ENCODE assay signal across 16 mouse cellular contexts in genomic region chr7:133400691-133401090, GRCm38 (mm10).
"Had no signal": no experiment of that assay in that cellular context is flagged by ENCODE, and none has a peak within 500 bp of the region (broad histone marks: within the 10 kb centered on the region; RNA-seq: fewer than 3 reads in every experiment).

No protein-coding gene starts in this region.

- H3K4me1 ChIP-seq: lung, embryonic 15.5 days; megakaryocyte, embryonic 14.5 days; midbrain, embryonic 12.5 days; neural tube, embryonic 12.5 days; stomach, embryonic 15.5 days had no signal

- H3K4me2 ChIP-seq: lung, embryonic 15.5 days; midbrain, embryonic 12.5 days; midbrain, embryonic 15.5 days; neural tube, embryonic 12.5 days; stomach, embryonic 15.5 days had no signal

- H3K36me3 ChIP-seq: lung, embryonic 15.5 days; midbrain, embryonic 12.5 days; midbrain, embryonic 15.5 days; neural tube, embryonic 12.5 days; stomach, embryonic 15.5 days had no signal

- H3K27me3 ChIP-seq: lung, embryonic 15.5 days; megakaryocyte, embryonic 14.5 days; midbrain, embryonic 12.5 days; midbrain, embryonic 15.5 days; neural tube, embryonic 12.5 days; stomach, embryonic 15.5 days had no signal

- H3K4me3 ChIP-seq: lung, embryonic 15.5 days; megakaryocyte, embryonic 14.5 days; midbrain, embryonic 12.5 days; midbrain, embryonic 15.5 days; neural tube, embryonic 12.5 days; stomach, embryonic 15.5 days had no signal

- ATAC-seq: liver, postnatal 0 days; lung, postnatal 0 days; midbrain, embryonic 15.5 days had no signal

- H3K27ac ChIP-seq: lung, embryonic 15.5 days; macrophage; midbrain, embryonic 12.5 days; midbrain, embryonic 15.5 days; neural tube, embryonic 12.5 days; stomach, embryonic 15.5 days; stomach, postnatal 0 days had no signal

- DNase-seq: liver, postnatal 0 days; lung, adult 2 months; lung, postnatal 14 days; lung, postnatal 36 days; right cerebral cortex, postnatal 14 days; thymus, adult 2 months; thymus, postnatal 36 days had no signal

- H3K9me3 ChIP-seq: lung, embryonic 15.5 days; midbrain, embryonic 12.5 days; midbrain, embryonic 15.5 days; neural tube, embryonic 12.5 days; stomach, embryonic 15.5 days had no signal

- H3K9ac ChIP-seq: liver, postnatal 0 days; lung, embryonic 15.5 days; midbrain, embryonic 12.5 days; midbrain, embryonic 15.5 days; neural tube, embryonic 12.5 days; stomach, embryonic 15.5 days had no signal
